Mouse (Mus musculus) forebrain, embryonic 14.5 days (tissue): ENCODE measurements around the gene Lpar1. TPM values are rescaled to one million over a fixed set of nuclear protein-coding genes. Genes with fewer than 3 reads are reported as not detected.

Experiments
- ATAC-seq: fragments of 200-750 bp; cut with Nextera tagmentation; 2 replicates; pipeline ENCODE4 v1.8.0; 2017; ENCODE audit warnings: mild to moderate bottlenecking, moderate library complexity
- DNase-seq: peaks from one replicate; pipeline ENCODE4 v3.0.0-alpha.2; 2015; ENCODE audit warnings: low spot score
- H3K27ac ChIP-seq: fragments of 300-500 bp; sonication (generic); 2 replicates; pipeline ENCODE4 v1.5.1; 2014; ENCODE audit warnings: low read depth, mild to moderate bottlenecking, control low read depth, low read length, moderate library complexity
- H3K27me3 ChIP-seq: fragments of 300-500 bp; sonication (generic); replicated peaks from 2 replicates; pipeline ENCODE4 v1.6.1; 2014; ENCODE audit warnings: low read length, control low read depth, mixed read lengths; ENCODE audit not compliant: control insufficient read depth, insufficient read depth
- H3K36me3 ChIP-seq: fragments of 300-500 bp; sonication (generic); 2 replicates; pipeline ENCODE4 v1.6.1; 2014; ENCODE audit warnings: low read length, control low read depth; ENCODE audit not compliant: control insufficient read depth, insufficient read depth
- H3K4me1 ChIP-seq: fragments of 300-500 bp; sonication (generic); 2 replicates; pipeline ENCODE4 v1.6.1; 2014; ENCODE audit warnings: antibody characterized with exemption, low read length, control low read depth; ENCODE audit not compliant: control insufficient read depth, insufficient read depth
- H3K4me2 ChIP-seq: fragments of 300-500 bp; sonication (generic); 2 replicates; pipeline ENCODE4 v1.6.1; 2014; ENCODE audit warnings: mild to moderate bottlenecking, control low read depth, low read length
- H3K4me3 ChIP-seq: fragments of 300-500 bp; sonication (generic); 2 replicates; pipeline ENCODE4 v1.5.1; 2014; ENCODE audit warnings: low read depth, low read length, control low read depth
- H3K9ac ChIP-seq: fragments of 300-500 bp; sonication (generic); 2 replicates; pipeline ENCODE4 v1.6.1; 2014; ENCODE audit warnings: mild to moderate bottlenecking, low read length, control low read depth, moderate library complexity
- H3K9me3 ChIP-seq: fragments of 300-500 bp; sonication (generic); replicated peaks from 2 replicates; pipeline ENCODE4 v1.6.1; 2016; ENCODE audit warnings: low read length, control low read depth, mixed read lengths; ENCODE audit not compliant: control insufficient read depth
- WGBS: fragments of 180-500 bp; shearing (Covaris S2); extraction: QIAGEN DNeasy Blood & Tissue Kit; methylation state at CpG from one replicate; pipeline ENCODE4 v1.1.7; 2014; 5-methylcytosine and 5-hydroxymethylcytosine counted together
- polyA plus RNA-seq: library from polyadenylated mRNA; unstranded; fragments of >200 nt; fragmentation: Nextera tagmentation; extraction: Ambion mirVana; gene quantifications from 2 replicates; pipeline ENCODE4 v1.2.1, GENCODE M21; 2014

The Lpar1 gene
- polyA plus RNA-seq, 1 experiment from 2014 or later, result 35.2 TPM

- Histone ChIP-seq H3K27ac (no peak overlapping the region), H3K4me2 (no peak overlapping the region), H3K4me3 (no peak overlapping the region), H3K36me3 (no peaks in the 10 kb centered on the region), H3K9ac (no peak overlapping the region), H3K9me3 (no peaks in the 10 kb centered on the region), H3K27me3 (no peaks in the 10 kb centered on the region), H3K4me1 (no peaks in the 10 kb centered on the region)
- no peak for DNase-seq
- WGBS, result 88% methylated on average over 13 of the region's 13 CpGs
- ATAC-seq, result no peak
These were observed 89.1 kb downstream of the Lpar1 start for GRCm38 (mm10) chr4:58464390-58465164.

GRCm38 (mm10) chr4:58462990-58463389, 90.7 kb downstream of the Lpar1 start:
- no peaks in the 10 kb centered on the region for H3K4me1 ChIP-seq
- H3K27ac ChIP-seq, result no peak overlapping the region
- no peak overlapping the region for H3K9ac ChIP-seq
- no peaks in the 10 kb centered on the region for H3K9me3 ChIP-seq
- DNase-seq (no peak), ATAC-seq (no peak)
- H3K27me3 ChIP-seq, result no peaks in the 10 kb centered on the region
- H3K4me2 ChIP-seq, result no peak overlapping the region
- WGBS, result 89% methylated on average over 5 of the region's 5 CpGs
- H3K36me3 ChIP-seq, result no peaks in the 10 kb centered on the region
- no peak overlapping the region for H3K4me3 ChIP-seq

DNA sequence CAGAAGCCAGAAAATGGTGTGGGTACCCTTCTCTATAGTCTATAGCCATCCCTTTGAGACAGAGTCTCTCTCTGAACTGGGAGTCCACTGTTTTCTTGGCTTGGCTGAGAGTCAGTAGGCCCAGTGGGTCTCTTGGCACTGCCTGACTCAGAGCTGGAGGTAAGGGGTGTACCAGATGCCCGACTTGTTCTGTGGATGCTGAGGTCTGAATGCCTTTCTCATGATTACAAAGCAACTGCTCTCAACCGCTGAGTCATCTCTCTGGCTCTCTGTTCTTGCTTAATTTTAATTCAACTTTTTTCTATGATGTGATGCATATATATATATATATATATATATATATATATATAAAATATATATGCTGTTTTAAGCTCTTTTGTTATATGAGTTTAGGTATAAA, 91.1 kb downstream of the Lpar1 start:
- Histone ChIP-seq H3K9me3 (no peaks in the 10 kb centered on the region), H3K4me2 (no peak overlapping the region), H3K36me3 (no peaks in the 10 kb centered on the region), H3K4me1 (no peaks in the 10 kb centered on the region), H3K27me3 (no peaks in the 10 kb centered on the region), H3K9ac (no peak overlapping the region), H3K4me3 (no peak overlapping the region), H3K27ac (no peak overlapping the region)
- ATAC-seq, result no peak
- WGBS, result 91% methylated on average over 2 of the region's 2 CpGs
- DNase-seq, result no peak

DNA sequence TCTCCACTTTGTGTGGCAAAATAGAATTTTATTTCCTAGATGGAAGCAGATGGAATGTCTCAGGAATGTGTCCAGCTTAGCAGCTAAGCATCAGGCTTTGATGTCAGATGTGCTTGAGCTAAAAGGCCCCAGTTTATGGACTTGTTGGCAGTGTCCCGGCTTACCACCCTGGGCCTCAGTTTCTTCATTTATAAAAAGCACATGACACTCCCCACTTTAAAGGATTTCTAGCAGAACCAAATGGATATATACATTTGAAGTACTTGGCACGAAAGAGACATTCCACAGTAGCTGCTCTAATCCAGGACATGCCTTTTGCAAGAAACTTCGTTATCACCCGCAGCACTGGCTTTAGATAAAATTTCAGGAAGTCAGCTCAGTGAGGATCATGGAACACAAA, 100.4 kb downstream of the Lpar1 start:
- no peak overlapping the region for H3K4me3 ChIP-seq
- no peak overlapping the region for H3K9ac ChIP-seq
- no peak overlapping the region for H3K4me2 ChIP-seq
- no peaks in the 10 kb centered on the region for H3K36me3 ChIP-seq
- no peaks in the 10 kb centered on the region for H3K27me3 ChIP-seq
- DNase-seq, result no peak
- 82% methylated on average over 4 of the region's 4 CpGs for WGBS
- H3K9me3 ChIP-seq, result no peaks in the 10 kb centered on the region
- no peak overlapping the region for H3K27ac ChIP-seq
- no peak for ATAC-seq
- H3K4me1 ChIP-seq, result no peaks in the 10 kb centered on the region

DNA sequence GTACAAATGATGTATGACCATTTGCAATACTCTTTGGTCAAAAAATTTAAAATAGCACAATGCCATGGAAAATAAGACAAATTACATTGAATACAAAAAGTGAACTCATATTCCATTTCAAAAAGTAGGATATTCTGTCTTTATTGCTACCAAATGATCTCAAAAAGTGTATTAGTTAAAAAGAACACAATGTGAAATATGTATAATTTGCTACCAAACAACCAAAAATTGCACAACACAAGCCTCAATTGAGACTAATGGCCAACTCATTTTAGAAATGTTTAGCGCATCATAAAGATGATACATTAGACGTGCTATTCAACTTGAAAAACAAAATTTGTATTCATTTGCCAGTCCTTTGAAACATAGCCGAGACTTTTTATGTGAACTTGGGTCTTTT, 104.9 kb downstream of the Lpar1 start:
- no peaks in the 10 kb centered on the region for H3K4me1 ChIP-seq
- WGBS, result 92% methylated on average over 3 of the region's 3 CpGs
- no peak for DNase-seq
- H3K4me3 ChIP-seq, result no peak overlapping the region
- no peaks in the 10 kb centered on the region for H3K9me3 ChIP-seq
- no peaks in the 10 kb centered on the region for H3K27me3 ChIP-seq
- no peak overlapping the region for H3K27ac ChIP-seq
- ATAC-seq, result no peak
- H3K4me2 ChIP-seq, result no peak overlapping the region
- no peak overlapping the region for H3K9ac ChIP-seq
- no peaks in the 10 kb centered on the region for H3K36me3 ChIP-seq

DNA sequence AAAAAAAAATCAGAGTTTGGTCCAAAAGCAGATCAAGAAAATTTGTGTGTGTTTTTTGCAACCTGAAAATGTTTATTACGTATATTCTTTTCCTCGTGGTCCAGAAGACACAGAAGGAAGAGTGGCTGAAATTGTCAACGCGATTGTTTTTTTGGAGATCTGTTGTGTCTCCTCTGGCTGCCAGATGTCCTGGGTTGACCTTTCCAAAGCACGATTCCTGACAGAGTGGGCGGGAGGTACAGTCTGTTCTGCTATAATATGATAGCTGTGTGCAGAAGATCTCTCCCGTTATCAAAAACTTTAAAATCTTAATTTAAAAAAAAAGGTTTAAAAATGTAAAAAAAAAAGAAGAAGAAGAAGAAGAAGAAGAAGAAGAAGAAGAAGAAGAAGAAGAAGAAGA, 105.9 kb downstream of the Lpar1 start:
- DNase-seq, result no peak
- Histone ChIP-seq H3K4me2 (no peak overlapping the region), H3K9ac (no peak overlapping the region), H3K27me3 (no peaks in the 10 kb centered on the region), H3K4me1 (no peaks in the 10 kb centered on the region), H3K36me3 (no peaks in the 10 kb centered on the region), H3K27ac (no peak overlapping the region), H3K9me3 (no peaks in the 10 kb centered on the region), H3K4me3 (no peak overlapping the region)
- 90% methylated on average over 7 of the region's 7 CpGs for WGBS
- ATAC-seq, result no peak

- Histone ChIP-seq H3K9me3 (no peaks in the 10 kb centered on the region), H3K4me2 (no peak overlapping the region), H3K36me3 (no peaks in the 10 kb centered on the region), H3K27me3 (no peaks in the 10 kb centered on the region), H3K27ac (no peak overlapping the region), H3K4me1 (no peaks in the 10 kb centered on the region), H3K9ac (no peak overlapping the region), H3K4me3 (no peak overlapping the region)
- no peak for DNase-seq
- ATAC-seq, result no peak
- 85% methylated on average over 6 of the region's 6 CpGs for WGBS
These were observed 107.9 kb downstream of the Lpar1 start for GRCm38 (mm10) chr4:58445846-58446245.

DNA sequence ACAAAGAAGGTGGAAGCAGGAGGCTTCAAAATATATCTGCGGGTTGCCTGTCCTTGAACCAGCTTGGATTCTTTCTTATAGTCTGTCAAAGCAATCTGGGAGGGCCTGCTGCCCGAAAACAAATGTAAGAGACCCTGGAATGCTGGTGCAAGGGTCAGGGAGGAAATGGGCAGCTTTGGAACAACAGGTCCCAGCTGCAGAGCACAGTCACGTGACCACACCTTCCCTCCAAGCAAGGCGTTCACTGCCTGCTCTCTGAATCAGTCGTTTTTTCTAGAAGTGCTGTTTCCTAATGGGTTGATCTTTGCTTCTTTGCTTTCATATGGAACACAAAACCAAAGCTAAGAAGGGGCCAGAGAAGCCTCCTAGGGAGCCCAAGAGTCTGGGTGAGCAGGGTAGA, 111.4 kb downstream of the Lpar1 start:
- H3K36me3 ChIP-seq, result no peaks in the 10 kb centered on the region
- no peaks in the 10 kb centered on the region for H3K9me3 ChIP-seq
- H3K4me3 ChIP-seq, result no peak overlapping the region
- no peak overlapping the region for H3K27ac ChIP-seq
- H3K4me1 ChIP-seq, result 0 out of 2 replicates have a peak, but pooled peaks cover 4% of the 10 kb centered on the region
- no peak overlapping the region for H3K9ac ChIP-seq
- ATAC-seq, result no peak
- no peaks in the 10 kb centered on the region for H3K27me3 ChIP-seq
- DNase-seq, result no peak
- WGBS, result 58% methylated on average over 5 of the region's 5 CpGs
- H3K4me2 ChIP-seq, result no peak overlapping the region

GRCm38 (mm10) chr4:58438654-58439053, 115.0 kb downstream of the Lpar1 start:
- H3K27ac ChIP-seq, result no peak overlapping the region
- no peaks in the 10 kb centered on the region for H3K9me3 ChIP-seq
- H3K36me3 ChIP-seq, result no peaks in the 10 kb centered on the region
- no peak overlapping the region for H3K4me3 ChIP-seq
- 38% methylated on average over 7 of the region's 7 CpGs for WGBS
- 0 out of 2 replicates have a peak, but pooled peaks have one; percentile 34 for ATAC-seq
- H3K27me3 ChIP-seq, result no peaks in the 10 kb centered on the region
- H3K4me1 ChIP-seq, result 0 out of 2 replicates have a peak, but pooled peaks cover 4% of the 10 kb centered on the region
- no peak overlapping the region for H3K9ac ChIP-seq
- peak; percentile 11 for DNase-seq
- no peak overlapping the region for H3K4me2 ChIP-seq
